Mouse (Mus musculus): ENCODE measurements around the gene Msh3.

- TF ChIP-seq CTCF (IDR thresholded peaks at IDR 0.05) (no peak), POLR2A (IDR thresholded peaks at IDR 0.05; ENCODE audit: insufficient read depth, low read depth, low read length) (no peak), EP300 (IDR thresholded peaks at IDR 0.05; ENCODE audit: insufficient read depth, low read depth, low read length) (no peak)
Observed at GRCm38 (mm10) chr13:92398491-92399384, 43.9 kb upstream of the Msh3 start.
